Mouse (Mus musculus) kidney, adult 2 months (tissue): ENCODE results near the gene Col7a1. TPM values are rescaled to one million over a fixed set of nuclear protein-coding genes. Genes with fewer than 3 reads are reported as not detected.

ENCODE experiments used
- DNase-seq: peaks from one replicate; pipeline ENCODE4 v3.0.0; 2021
- H3K27ac ChIP-seq: fragments of 200-500 bp; 2 replicates; pipeline ENCODE4 v1.5.1; 2012; ENCODE audit warnings: low read depth, low read length, control low read depth, inconsistent platforms; ENCODE audit not compliant: insufficient read depth
- H3K27me3 ChIP-seq: fragments of 200-500 bp; replicated peaks from 2 replicates; pipeline ENCODE4 v1.6.1; 2012; ENCODE audit warnings: mild to moderate bottlenecking, moderate library complexity, low read length, inconsistent platforms; ENCODE audit not compliant: control insufficient read depth, insufficient read depth
- H3K36me3 ChIP-seq: fragments of 200-500 bp; 2 replicates; pipeline ENCODE4 v1.6.1; 2012; ENCODE audit warnings: mild to moderate bottlenecking, moderate library complexity, low read length, inconsistent platforms; ENCODE audit not compliant: control insufficient read depth, insufficient read depth
- H3K4me1 ChIP-seq: fragments of 200-500 bp; 2 replicates; pipeline ENCODE4 v1.6.1; 2011; ENCODE audit warnings: low read length; ENCODE audit not compliant: control insufficient read depth, insufficient read depth
- H3K4me3 ChIP-seq: fragments of 200-500 bp; 2 replicates; pipeline ENCODE4 v1.5.1; 2011; ENCODE audit warnings: mild to moderate bottlenecking, low read depth, low read length, control low read depth; ENCODE audit not compliant: insufficient read depth
- CTCF ChIP-seq: fragments of 200-500 bp; conservative IDR thresholded peaks from 2 replicates; pipeline ENCODE4 v1.5.1; 2011; ENCODE audit warnings: low read depth, mild to moderate bottlenecking, control low read depth, low read length, moderate library complexity, mixed read lengths; ENCODE audit not compliant: insufficient read depth, insufficient read length
- POLR2A ChIP-seq: fragments of 200-500 bp; IDR thresholded peaks from one replicate; pipeline ENCODE4 v1.6.1; 2011; ENCODE audit warnings: low read depth, low read length, control low read depth
- WGBS: fragments of 180-500 bp; shearing (Covaris S2); methylation state at CpG from one replicate; pipeline ENCODE4 v1.1.7; 2018; 5-methylcytosine and 5-hydroxymethylcytosine counted together
- polyA plus RNA-seq: library from polyadenylated mRNA; depleted of rRNA; stranded (reverse); fragments of >200 nt; gene quantifications from 2 replicates; pipeline ENCODE4 v1.2.3, GENCODE M21; 2012

The Col7a1 gene
- polyA plus RNA-seq, 1 experiment: 2.3 TPM

DNA sequence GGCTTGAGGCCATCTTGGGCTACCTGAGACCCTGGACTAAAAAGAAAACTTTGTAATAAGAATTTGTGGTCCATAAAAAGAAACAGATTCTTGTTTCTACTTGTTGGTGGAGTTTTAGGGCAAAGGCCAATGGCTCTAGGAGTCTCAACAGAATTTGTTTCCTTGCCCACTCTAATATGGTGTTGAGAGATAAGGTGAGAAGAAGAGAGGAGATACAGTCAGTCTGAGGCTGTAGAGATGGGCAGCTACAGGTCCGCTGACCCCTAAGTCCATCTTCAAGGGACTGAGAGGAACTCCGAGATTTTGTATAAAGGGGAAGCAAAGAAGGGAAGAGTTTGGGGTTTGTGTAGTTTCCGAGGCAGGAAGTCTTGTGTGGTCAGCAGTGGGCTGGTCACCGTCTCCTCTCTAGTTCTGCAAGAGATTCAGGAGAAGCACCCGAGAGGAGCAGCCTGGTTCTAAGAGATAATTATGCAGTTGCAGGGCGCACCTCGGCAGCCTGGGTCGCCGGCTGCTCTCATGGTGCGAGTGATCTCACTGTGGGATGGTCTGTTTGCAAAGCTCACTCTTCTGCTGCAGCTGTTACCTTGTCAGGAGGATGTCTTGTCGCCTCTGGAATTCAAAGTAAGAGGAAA lies 63.7 kb downstream of the Col7a1 start:
- no peak overlapping the region for H3K4me3 ChIP-seq
- H3K4me1 ChIP-seq: no peaks in the 10 kb centered on the region
- no peaks in the 10 kb centered on the region for H3K27me3 ChIP-seq
- no peak overlapping the region for H3K27ac ChIP-seq
- no peak for TF ChIP-seq POLR2A
- H3K36me3 ChIP-seq: no peaks in the 10 kb centered on the region
- 73% methylated on average over 11 of the region's 11 CpGs for WGBS
- no peak for DNase-seq

DNA sequence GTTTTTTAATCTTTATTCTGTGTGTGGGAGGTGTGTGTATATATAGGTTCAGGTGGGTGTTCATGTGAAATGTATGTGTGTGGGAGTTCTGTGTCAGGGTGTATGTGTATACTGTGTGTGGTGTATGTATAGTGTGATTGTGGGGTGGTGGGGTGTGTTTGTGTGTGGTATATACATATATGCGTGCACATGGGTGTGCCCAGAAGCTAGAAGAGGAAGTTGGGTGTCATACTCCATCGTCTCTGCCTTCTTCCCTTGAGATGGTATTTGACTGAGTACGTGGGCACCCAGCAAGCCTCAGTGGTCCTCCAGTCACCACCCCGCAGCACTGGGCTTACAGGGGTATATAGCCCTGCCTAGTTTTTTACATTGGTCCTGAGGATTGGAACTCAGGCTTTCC lies 68.0 kb downstream of the Col7a1 start:
- WGBS: 83% methylated on average over 4 of the region's 4 CpGs
- Histone ChIP-seq H3K4me3 (no peak overlapping the region), H3K27ac (no peak overlapping the region), H3K4me1 (no peaks in the 10 kb centered on the region), H3K27me3 (no peaks in the 10 kb centered on the region), H3K36me3 (no peaks in the 10 kb centered on the region)
- DNase-seq: no peak
- no peak for TF ChIP-seq CTCF
- TF ChIP-seq POLR2A: no peak

DNA sequence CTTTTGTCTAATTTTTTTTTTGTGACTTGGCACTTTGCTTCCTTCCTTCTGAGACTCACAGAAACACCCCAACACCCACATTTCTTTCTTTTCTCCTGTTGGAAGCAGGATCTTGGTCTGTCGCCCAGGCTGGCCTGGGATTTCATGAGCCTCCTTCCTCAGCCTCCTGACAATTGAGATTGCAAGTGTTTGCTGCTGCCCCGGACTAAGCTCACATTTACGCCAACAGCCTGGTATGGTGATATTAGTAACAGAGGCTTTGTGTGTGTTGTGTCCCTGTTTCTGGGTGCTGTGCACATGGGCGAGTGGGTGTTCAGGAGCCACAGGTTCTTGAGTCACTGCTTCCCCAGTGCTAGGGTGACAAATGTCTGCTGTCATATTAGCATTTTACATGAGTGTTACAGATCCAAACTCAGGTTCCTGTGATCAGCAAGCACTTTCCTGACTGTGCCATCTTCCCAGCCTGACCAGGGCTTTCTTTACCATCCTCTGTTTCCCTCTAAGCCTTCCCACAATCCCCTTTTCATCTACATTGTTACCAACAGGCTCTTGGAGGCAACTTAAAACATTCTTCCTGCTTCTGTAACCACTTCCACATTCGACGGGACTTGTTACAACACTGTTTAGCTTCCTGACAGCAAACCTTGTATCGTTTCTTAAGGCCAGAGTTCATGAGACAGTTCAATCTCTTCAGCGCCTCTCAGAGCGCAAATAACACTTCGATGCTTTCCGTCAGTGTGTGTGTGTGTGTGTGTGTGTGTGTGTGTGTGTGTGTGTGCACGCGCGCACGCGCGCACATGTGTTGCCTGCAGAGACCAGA lies 69.7 kb downstream of the Col7a1 start:
- no peaks in the 10 kb centered on the region for H3K27me3 ChIP-seq
- H3K27ac ChIP-seq: no peak overlapping the region
- no peak for DNase-seq
- no peaks in the 10 kb centered on the region for H3K4me1 ChIP-seq
- 84% methylated on average over 17 of the region's 17 CpGs for WGBS
- TF ChIP-seq CTCF (no peak), POLR2A (no peak)
- no peaks in the 10 kb centered on the region for H3K36me3 ChIP-seq
- H3K4me3 ChIP-seq: no peak overlapping the region

DNA sequence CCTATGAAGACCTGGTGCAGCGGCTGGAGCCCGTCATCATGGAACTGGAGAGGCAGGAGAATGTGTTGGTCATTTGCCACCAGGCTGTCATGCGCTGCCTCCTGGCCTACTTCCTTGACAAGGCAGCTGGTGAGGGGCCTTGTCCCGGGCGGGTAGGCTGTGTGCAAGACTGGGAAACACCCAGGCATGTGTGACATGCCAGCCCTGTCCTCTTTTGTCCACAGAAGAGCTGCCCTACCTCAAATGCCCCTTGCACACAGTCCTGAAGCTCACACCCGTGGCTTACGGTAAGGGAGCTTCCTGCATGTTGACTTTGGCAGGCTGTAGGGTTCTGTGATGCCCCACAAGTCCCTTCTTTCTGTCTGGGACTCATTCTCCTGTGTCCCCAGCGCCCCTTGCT lies 74.1 kb downstream of the Col7a1 start:
- H3K4me1 ChIP-seq: no peaks in the 10 kb centered on the region
- no peak for DNase-seq
- H3K4me3 ChIP-seq: no peak overlapping the region
- H3K36me3 ChIP-seq: no peaks in the 10 kb centered on the region
- WGBS: 66% methylated on average over 8 of the region's 8 CpGs
- TF ChIP-seq CTCF: no peak
- no peak for TF ChIP-seq POLR2A
- no peaks in the 10 kb centered on the region for H3K27me3 ChIP-seq
- H3K27ac ChIP-seq: no peak overlapping the region

DNA sequence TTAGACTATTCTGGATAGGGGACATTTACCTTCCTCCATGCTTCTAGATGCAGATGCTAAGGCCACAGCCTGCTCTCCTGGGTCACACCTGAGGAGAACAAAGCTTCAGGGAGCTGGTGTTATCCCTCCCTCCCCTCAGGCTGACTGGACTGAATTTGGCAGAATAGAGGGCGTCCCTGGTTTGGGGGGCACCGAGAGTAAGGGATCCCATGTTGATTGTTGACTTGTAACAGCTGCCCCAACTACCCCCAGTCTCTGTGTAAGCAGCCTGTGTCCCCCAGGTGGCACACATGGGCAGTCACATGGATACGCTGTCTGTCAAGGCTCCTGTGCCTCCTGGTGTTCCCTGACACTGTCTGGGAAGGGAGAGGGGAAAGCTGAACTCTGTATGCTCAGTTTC lies 75.0 kb downstream of the Col7a1 start:
- H3K27ac ChIP-seq: no peak overlapping the region
- no peaks in the 10 kb centered on the region for H3K4me1 ChIP-seq
- H3K36me3 ChIP-seq: no peaks in the 10 kb centered on the region
- H3K27me3 ChIP-seq: no peaks in the 10 kb centered on the region
- 71% methylated on average over 3 of the region's 3 CpGs for WGBS
- no peak for DNase-seq
- TF ChIP-seq CTCF (no peak), POLR2A (no peak)
- H3K4me3 ChIP-seq: no peak overlapping the region

DNA sequence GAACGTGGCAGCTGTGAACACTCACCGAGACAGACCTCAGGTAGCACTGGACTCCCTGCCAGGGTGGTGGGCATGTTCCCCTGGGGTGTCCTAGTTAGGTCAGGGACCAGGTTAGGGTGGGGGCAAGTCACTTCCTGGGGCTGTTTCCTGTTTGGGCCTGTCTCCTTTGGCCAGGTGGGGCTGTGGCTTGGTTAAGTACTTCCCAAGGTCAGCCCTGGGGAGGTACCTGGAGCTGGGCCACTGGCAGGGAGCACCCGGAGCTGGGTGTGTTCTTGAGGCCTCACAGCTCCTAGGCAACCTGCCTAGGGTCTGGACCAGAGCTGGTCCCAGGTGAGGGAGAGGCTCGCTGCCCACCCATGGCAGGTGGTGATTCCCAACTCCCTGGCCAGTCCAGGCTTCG lies 75.5 kb downstream of the Col7a1 start:
- no peak for DNase-seq
- TF ChIP-seq POLR2A (no peak), CTCF (no peak)
- H3K4me1 ChIP-seq: no peaks in the 10 kb centered on the region
- 75% methylated on average over 5 of the region's 5 CpGs for WGBS
- H3K27ac ChIP-seq: no peak overlapping the region
- no peak overlapping the region for H3K4me3 ChIP-seq
- no peaks in the 10 kb centered on the region for H3K36me3 ChIP-seq
- no peaks in the 10 kb centered on the region for H3K27me3 ChIP-seq

DNA sequence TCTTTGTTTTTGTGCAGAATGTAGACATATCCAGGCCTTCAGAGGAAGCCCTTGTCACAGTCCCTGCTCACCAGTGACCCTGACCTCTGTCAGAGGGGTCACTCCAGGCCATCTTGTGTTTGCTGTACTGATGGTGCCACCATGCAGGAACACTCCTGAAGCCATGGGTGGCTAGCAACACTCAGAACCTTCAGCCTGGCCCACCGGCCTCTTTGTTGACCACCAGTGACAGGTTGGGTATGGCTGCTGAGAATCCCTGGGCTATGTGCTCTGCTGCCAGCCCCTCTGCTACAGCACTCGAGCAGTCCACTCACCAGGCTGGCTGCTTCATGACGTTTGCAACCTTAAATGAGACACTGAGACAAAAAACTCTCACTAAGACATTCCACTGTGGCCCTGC lies 76.9 kb downstream of the Col7a1 start:
- Histone ChIP-seq H3K36me3 (no peaks in the 10 kb centered on the region), H3K27ac (no peak overlapping the region), H3K4me3 (no peak overlapping the region), H3K4me1 (no peaks in the 10 kb centered on the region), H3K27me3 (no peaks in the 10 kb centered on the region)
- WGBS: 76% methylated on average over 3 of the region's 3 CpGs
- no peak for TF ChIP-seq POLR2A
- TF ChIP-seq CTCF: no peak
- no peak for DNase-seq
